Mouse (Mus musculus) heart, postnatal 14 days (tissue): ENCODE measurements at regions not wholly inside any gene's neighbourhood (a gene's known extent, or its start where the extent isn't known, plus 50 kb on each side); places are given as distances from the start of the nearest gene placed in this dataset.

Source experiments
- DNase-seq, 2 experiments: peaks; one replicate each; pipeline ENCODE4 v3.0.0; 2021 to 2022
- intact Hi-C: fragments of 180-260 bp; cut with DNase I; formaldehyde crosslinking; loops from one replicate; pipeline ENCODE4 v1.15.1; 2025

DNA sequence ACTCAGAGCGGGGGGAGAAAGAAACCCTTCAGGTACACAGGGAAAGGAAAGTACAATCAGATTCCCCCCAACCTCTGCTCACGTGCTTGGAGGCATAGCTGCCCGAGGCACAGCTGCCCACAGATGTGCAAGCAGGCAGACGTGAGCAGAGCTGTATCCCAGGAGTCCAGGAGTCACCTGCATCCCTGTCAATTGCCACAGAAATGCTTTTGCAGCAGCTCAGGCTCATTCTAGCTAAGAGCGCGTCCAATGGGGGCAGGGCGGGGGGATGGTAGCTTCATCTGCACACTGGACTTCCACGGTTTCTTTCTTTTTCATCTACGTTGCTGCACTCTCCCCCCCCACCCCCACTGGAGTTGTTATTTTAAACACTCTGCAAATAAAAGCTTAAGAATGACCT, 66.0 kb upstream of the Fat4 start:
- intact Hi-C loops, result no loop called here
- no peak for DNase-seq

- intact Hi-C loops, result no loop called here
- no peak for DNase-seq
Measured at GRCm38 (mm10) chr3:38820315-38820714, 66.4 kb upstream of the Fat4 start.

DNA sequence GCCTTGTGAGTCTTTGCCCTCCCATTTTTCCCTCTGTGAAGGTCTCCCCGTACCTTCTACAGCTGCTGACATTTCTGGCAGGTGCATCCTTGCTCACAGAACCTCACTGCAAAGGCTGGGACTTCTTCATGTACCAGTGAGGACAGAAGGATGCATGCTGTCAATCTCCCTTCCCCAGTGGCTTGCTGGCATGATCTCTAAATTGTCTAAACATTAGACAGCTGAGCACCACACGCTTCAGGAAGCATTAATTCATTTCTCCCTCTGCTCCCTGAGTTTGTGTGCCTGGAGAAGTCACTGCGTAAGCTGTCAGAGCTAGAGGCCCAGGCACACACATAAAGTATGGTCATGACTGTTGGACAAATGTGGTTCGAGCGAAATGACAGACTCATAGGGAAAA, 69.1 kb upstream of the Fat4 start:
- intact Hi-C loops, result no loop called here

GRCm38 (mm10) chr3:38812457-38812856, 74.3 kb upstream of the Fat4 start:
- no peak for DNase-seq
- intact Hi-C loops, result no loop called here

More for the DNA sequence above, 69.1 kb upstream of the Fat4 start:
- no peak for DNase-seq

GRCm38 (mm10) chr3:38811635-38812034, 75.1 kb upstream of the Fat4 start:
- intact Hi-C loops, result no loop called here
- DNase-seq, result no peak

DNA sequence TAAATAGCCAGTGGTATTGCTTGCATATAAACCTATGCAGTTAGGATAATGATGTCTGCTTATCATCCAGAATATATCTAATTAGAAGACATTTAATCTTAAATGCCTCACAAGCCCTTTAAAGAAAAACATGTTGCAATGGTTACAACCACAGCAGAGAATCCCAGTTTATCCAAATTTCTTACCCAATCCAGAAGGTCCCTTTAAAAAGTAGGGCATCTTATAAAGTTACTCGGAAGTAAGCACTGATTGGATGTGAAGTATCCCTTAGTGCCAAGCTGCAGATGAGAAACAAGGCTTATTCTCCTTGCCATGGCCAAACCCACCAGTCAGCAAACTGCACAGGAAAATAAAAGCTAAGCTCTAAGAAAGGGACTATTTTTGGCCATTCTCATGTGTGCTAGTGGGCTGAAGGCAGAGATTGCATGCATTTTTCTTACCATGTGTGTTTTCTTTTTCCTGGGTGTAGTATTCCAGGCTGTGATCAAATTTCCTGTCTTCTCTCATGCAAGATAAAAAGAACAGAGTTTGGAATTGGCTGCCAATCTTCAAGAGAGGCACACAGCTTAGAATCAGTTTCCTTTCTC, 80.2 kb upstream of the Fat4 start:
- intact Hi-C loops, result no loop called here

GRCm38 (mm10) chr3:38806036-38806435, 80.7 kb upstream of the Fat4 start:
- no peak for DNase-seq
- intact Hi-C loops, result no loop called here

More for the DNA sequence above, 80.2 kb upstream of the Fat4 start:
- no peak for DNase-seq

DNA sequence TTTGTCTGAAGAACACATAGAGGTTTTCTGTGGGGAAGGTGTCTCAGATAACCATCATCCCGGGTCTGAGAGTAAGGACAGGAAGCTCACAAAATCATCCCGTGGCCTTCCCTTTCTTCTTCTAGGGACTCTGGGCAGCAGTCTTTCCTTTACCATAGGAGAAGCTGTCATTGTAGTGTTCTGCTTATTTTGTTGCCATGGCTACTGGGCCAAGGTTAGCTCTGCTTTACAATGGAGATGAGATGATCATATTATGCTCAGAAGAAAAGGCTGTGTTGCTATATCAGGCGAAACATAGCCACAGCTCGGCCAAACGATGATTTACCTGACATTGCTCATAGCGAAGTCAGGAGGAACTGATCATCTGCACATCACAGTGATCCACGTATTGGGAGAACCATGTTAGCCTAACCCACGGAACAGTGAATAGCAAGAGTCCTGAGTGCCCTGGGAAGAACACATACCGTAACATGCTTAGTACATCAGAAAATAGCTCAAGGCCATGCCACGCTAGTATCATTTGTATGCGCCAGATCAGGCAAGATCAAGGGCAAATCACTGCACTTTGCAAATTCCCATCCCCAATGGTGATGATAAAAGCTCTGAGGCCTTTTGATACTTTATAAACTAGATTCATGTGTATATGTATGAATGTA, 91.0 kb upstream of the Fat4 start:
- DNase-seq, result no peak
- intact Hi-C loops, result no loop called here

DNA sequence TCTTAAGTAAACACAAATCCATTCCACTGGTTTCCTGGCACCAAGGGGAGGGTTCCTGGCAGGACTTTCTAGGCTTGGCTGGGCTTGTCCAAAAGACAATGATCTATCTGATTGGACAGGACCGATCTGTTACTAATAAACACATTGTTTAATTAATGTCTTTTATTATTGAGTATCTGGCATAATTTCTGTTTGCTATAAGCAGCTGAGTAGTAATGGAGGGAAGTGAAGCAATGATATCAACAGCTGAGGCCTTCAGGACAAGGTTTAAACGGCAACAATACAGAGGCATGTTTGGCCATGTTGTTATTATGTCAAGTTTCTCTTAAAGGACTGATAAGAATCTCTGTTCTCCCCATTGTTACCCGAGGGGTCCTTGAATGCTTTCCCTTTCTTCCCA, 93.5 kb upstream of the Fat4 start:
- intact Hi-C loops, result no loop called here
- DNase-seq, result no peak

GRCm38 (mm10) chr3:38788751-38789150, 98.0 kb upstream of the Fat4 start:
- intact Hi-C loops, result no loop called here
- no peak for DNase-seq

DNA sequence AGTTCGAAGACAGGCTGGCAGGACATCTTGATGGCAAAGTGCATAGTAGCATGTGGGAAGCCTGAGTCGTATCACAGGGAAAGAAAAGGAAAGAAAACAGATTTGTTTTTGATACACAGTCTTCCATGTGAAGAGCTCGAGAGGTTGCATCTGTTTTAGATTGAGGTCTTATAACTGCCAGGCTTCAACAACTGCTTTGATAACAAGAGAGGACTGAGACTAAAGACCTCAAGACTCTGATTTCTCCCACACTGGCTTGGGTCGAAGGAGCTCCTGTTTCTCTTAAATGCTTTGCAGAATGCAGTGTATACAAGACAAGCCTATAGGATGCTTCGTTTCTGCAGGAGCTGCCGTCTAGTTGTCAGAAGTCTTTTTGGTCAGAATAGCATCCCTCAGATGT, 103.0 kb upstream of the Fat4 start:
- intact Hi-C loops, result no loop called here
- no peak for DNase-seq

DNA sequence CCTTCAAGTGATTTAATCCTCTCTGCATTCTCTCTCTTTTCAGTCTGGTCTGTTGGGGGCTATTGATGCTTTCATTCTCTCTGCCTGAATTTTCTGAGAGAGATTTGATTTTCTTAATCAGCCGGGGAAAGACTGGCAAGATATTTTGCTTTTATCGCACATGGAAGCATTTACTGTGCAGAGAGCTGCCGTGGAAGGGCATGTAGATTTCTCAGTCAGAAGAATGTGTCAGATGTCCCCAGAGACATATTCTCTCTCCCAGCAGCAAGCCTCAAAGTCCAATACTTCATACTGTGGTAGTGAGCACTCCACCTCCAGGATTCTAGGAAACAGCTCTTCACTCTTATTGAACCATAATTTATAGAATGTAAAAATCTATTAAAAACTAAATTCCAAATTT, 103.7 kb upstream of the Fat4 start:
- no peak for DNase-seq
- intact Hi-C loops, result no loop called here

GRCm38 (mm10) chr3:38776743-38777366, 109.9 kb upstream of the Fat4 start:
- DNase-seq, result no peak
- intact Hi-C loops, result no loop called here

DNA sequence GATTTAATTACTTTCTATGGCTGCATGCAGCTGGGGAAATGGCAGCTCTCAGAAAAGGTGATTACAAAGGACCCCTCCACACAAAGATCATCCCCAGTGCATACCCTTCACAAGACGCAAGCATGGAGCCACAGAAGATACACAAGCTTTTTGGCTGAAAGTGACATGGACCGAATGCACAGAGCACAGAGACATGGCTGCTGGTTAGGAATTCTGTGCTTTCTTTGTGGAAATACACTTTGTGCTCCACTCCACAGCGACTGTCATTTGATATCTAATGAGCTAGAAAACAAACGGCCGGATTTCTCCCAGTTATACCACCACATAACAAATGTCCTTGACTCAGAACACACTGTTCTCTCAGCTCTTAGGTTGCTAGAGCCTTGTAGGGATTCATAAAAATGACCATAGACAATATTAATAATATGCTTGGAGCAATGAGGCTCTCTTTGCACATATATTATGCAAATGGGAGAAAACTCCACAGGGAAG, 132.1 kb upstream of the Fat4 start:
- intact Hi-C loops, result no loop called here

GRCm38 (mm10) chr3:38753446-38754205, 133.1 kb upstream of the Fat4 start:
- DNase-seq, result no peak
- intact Hi-C loops, result no loop called here

More for the DNA sequence above, 132.1 kb upstream of the Fat4 start:
- DNase-seq, result no peak

GRCm38 (mm10) chr3:38742155-38742554, 144.6 kb upstream of the Fat4 start:
- intact Hi-C loops, result no loop called here
- DNase-seq, result no peak

DNA sequence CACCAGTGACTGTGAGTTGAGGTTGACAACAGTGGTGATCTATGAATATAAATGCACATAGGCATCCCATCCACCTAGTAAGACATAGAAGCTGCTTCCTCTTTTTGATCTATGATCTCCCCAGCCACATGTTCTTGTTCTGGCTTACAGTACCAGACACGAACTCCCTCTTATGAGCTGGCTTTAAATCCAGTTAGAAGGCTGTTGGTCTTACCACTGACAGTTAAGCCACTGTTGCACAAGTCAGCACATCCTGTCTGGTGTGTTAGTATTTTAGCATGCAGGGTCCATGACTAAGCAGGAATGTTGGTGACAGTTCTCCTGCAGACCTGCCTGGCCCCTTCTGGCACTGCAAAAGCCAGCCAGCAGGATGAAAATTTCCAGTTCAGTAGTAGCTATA, 164.1 kb upstream of the Fat4 start:
- DNase-seq, result no peak
- intact Hi-C loops, result no loop called here

DNA sequence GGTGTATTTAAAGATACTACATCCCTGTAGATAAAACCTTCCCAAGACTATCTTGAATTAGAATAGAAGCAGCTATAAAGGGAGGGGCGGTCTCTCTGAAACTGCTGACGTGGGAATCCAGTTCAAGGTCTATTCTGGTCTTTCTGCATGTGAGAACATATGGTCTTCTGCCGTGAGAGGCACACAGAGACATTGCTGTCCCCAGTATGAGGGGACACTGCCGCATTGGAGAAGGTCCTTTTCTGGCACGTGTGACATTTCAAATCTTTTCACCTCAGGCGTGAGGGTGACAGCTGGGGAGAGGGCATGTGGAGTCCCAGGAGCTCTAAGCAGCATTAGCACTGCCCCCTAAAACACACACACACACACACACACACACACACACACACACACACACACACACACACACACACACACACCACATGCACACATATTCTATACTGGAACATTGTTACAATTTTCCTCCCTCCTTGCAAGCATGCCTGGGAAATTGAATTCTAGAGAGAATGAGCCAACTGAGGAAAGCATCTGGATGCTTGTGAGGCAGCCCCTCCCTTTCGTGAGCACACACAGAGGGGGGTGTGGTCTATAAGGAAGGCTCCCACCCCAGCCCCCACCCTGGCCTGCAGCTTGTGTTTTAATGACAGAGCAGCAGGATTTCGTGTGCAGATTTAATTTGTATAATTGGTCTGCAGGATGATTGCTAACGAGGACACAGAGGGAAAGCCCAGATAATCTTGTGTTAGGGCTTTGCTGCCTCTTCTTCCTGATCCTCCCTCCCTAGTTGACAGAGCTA, 174.5 kb upstream of the Fat4 start:
- intact Hi-C loops, result no loop called here
- DNase-seq, result no peak

DNA sequence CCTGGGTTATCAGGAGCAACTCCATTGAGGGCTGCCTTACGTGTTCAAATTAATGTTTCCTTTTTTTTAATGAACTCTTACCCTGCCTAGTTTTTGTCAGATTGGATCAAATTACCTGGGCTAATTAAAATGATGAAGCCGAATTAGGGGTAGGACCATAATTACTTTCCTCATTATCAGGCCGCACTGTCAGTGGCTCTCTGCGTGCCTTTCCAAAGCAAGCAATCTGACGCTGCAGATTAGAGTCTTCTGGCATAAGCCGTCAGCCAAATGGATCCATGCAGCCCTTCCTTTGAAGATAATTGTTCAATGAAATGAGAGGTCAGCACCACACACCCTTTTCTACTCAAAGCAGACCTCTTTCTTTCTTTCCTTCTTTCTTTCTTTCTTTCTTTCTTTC, 175.5 kb upstream of the Fat4 start:
- intact Hi-C loops, result no loop called here
- DNase-seq, result no peak

GRCm38 (mm10) chr3:38707891-38708290, 178.8 kb upstream of the Fat4 start:
- intact Hi-C loops, result no loop called here
- DNase-seq, result no peak

GRCm38 (mm10) chr3:38699206-38699605, 187.5 kb upstream of the Fat4 start:
- intact Hi-C loops, result no loop called here

More at GRCm38 (mm10) chr3:38699206-38699605, 187.5 kb upstream of the Fat4 start:
- DNase-seq, result no peak
